ENCODE assay signal across 8 mouse cellular contexts in genomic region chr2:130564983-130565382, GRCm38 (mm10). TPM values are rescaled to one million over a fixed set of nuclear protein-coding genes. Genes with fewer than 3 reads are reported as not detected.
DNase-seq lines count a peak whose midpoint lies in the region; ATAC-seq and TF ChIP-seq lines count a peak whose summit lies in the region.
"Had no signal": no experiment of that assay in that cellular context is flagged by ENCODE, and none has a peak within 500 bp of the region (broad histone marks: within the 10 kb centered on the region; RNA-seq: fewer than 3 reads in every experiment).

No protein-coding gene starts in this region.

- H3K27ac ChIP-seq in forebrain, embryonic 13.5 days, result no peak overlapping the region
- no peak overlapping the region for H3K27ac ChIP-seq in limb, embryonic 13.5 days
- no peak overlapping the region for H3K27ac ChIP-seq in small intestine, adult 2 months (ENCODE audit: insufficient read depth, low read depth, low read length)

- no peak for TF ChIP-seq CTCF in small intestine, adult 2 months (IDR thresholded peaks at IDR 0.05; ENCODE audit: extremely low read depth, insufficient read length, insufficient replicate concordance, low read depth, low read length)

- no peaks in the 10 kb centered on the region for H3K9me3 ChIP-seq in forebrain, embryonic 13.5 days (replicated peaks)
- H3K9me3 ChIP-seq in limb, embryonic 13.5 days, result no peaks in the 10 kb centered on the region

- TF ChIP-seq POLR2A in small intestine, adult 2 months (IDR thresholded peaks at IDR 0.05; ENCODE audit: low read depth, low read length), result no peak

- H3K36me3 ChIP-seq in forebrain, embryonic 13.5 days (ENCODE audit: poor library complexity, severe bottlenecking), result peaks cover 22% of the 10 kb centered on the region
- peaks cover 20% of the 10 kb centered on the region for H3K36me3 ChIP-seq in limb, embryonic 13.5 days
- H3K36me3 ChIP-seq in small intestine, adult 2 months (ENCODE audit: control insufficient read depth, insufficient read depth, low read length), result no peaks in the 10 kb centered on the region; the same call in 1 of the 2 replicates

- H3K9ac ChIP-seq in forebrain, embryonic 13.5 days, result peak overlapping the region; percentile 90
- peak overlapping the region; percentile 91 for H3K9ac ChIP-seq in limb, embryonic 13.5 days

- no peak for ATAC-seq in forebrain, embryonic 13.5 days
- ATAC-seq in limb, embryonic 13.5 days (ENCODE audit: low FRiP score, low read depth), result no peak

- no peaks in the 10 kb centered on the region for H3K27me3 ChIP-seq in forebrain, embryonic 13.5 days
- no peaks in the 10 kb centered on the region for H3K27me3 ChIP-seq in limb, embryonic 13.5 days
- H3K27me3 ChIP-seq in small intestine, adult 2 months (ENCODE audit: control insufficient read depth, insufficient read depth, low read length), result no peaks in the 10 kb centered on the region

- 84% methylated on average over 8 of the region's 8 CpGs for whole genome bisulfite sequencing in forebrain, embryonic 13.5 days
- WGBS in limb, embryonic 13.5 days, result 72% methylated on average over 8 of the region's 8 CpGs
- 83% methylated on average over 8 of the region's 8 CpGs for WGBS in small intestine, adult 2 months

- peak overlapping the region; percentile 94 for H3K4me2 ChIP-seq in forebrain, embryonic 13.5 days
- H3K4me2 ChIP-seq in limb, embryonic 13.5 days (replicated peaks), result peak overlapping the region; percentile 94

- peaks cover 22% of the 10 kb centered on the region for H3K4me1 ChIP-seq in forebrain, embryonic 13.5 days
- H3K4me1 ChIP-seq in limb, embryonic 13.5 days, result peaks cover 21% of the 10 kb centered on the region
- peaks cover 13% of the 10 kb centered on the region; the same call in 1 of the 2 replicates for H3K4me1 ChIP-seq in small intestine, adult 2 months (ENCODE audit: control insufficient read depth, insufficient read depth, insufficient read length, low read length)

- H3K4me3 ChIP-seq in forebrain, embryonic 13.5 days, result peak overlapping the region; percentile 77; the same call in 1 of the 2 replicates
- H3K4me3 ChIP-seq in limb, embryonic 13.5 days, result peak overlapping the region; percentile 94
- peak overlapping the region; percentile 85; the same call in 1 of the 2 replicates for H3K4me3 ChIP-seq in small intestine, adult 2 months (ENCODE audit: low read depth, low read length)

- peak; percentile 51 for DNase-seq in layer of hippocampus, adult 9-11 months
- DNase-seq in layer of hippocampus, adult 9-10 months (ENCODE audit: low spot score), result no peak
- no peak for DNase-seq in spleen, postnatal 36 days (ENCODE audit: low spot score in 2 of 2)
- no peak for DNase-seq in kidney, adult 8-10 months
- DNase-seq: kidney, postnatal 14 days had no signal

RNA-seq across cellular contexts. Expression of gene Mrps26, which starts 1.4 kb away (rescaled TPM):
- polyA plus RNA-seq in forebrain, embryonic 13.5 days (2015; fragmentation: Nextera tagmentation; extraction: Ambion mirVana), result 73.3 and 82.9 TPM in 2 replicates
- 80.3 and 85.4 TPM in 2 replicates for polyA plus RNA-seq in limb, embryonic 13.5 days (2015; fragmentation: Nextera tagmentation; extraction: Ambion mirVana)
- 38.0 and 82.5 TPM in 2 replicates for polyA plus RNA-seq in small intestine, adult 2 months (2012; rRNA removed)

RNA-seq across cellular contexts. Expression of gene Oxt, which starts 11.0 kb away (rescaled TPM):
- not detected in 2 replicates for polyA plus RNA-seq in forebrain, embryonic 13.5 days (2015; fragmentation: Nextera tagmentation; extraction: Ambion mirVana)
- not detected in 2 replicates for polyA plus RNA-seq in limb, embryonic 13.5 days (2015; fragmentation: Nextera tagmentation; extraction: Ambion mirVana)
- not detected in 2 replicates for polyA plus RNA-seq in small intestine, adult 2 months (2012; rRNA removed)

RNA-seq across cellular contexts. Expression of gene Avp, which starts 17.4 kb away (rescaled TPM):
- polyA plus RNA-seq in forebrain, embryonic 13.5 days (2015; fragmentation: Nextera tagmentation; extraction: Ambion mirVana), result 1.2 and 1.8 TPM in 2 replicates
- not detected in 2 replicates for polyA plus RNA-seq in limb, embryonic 13.5 days (2015; fragmentation: Nextera tagmentation; extraction: Ambion mirVana)
- not detected in 2 replicates for polyA plus RNA-seq in small intestine, adult 2 months (2012; rRNA removed)
